Mouse (Mus musculus) lung, adult 18-20 months (tissue): ENCODE measurements around the gene Xpo5.

Experiments
- DNase-seq, 2 experiments: peaks; one replicate each; pipeline ENCODE4 v3.0.0; 2022; ENCODE audit warnings: mixed read lengths in 2 of 2

Xpo5 gene

DNA sequence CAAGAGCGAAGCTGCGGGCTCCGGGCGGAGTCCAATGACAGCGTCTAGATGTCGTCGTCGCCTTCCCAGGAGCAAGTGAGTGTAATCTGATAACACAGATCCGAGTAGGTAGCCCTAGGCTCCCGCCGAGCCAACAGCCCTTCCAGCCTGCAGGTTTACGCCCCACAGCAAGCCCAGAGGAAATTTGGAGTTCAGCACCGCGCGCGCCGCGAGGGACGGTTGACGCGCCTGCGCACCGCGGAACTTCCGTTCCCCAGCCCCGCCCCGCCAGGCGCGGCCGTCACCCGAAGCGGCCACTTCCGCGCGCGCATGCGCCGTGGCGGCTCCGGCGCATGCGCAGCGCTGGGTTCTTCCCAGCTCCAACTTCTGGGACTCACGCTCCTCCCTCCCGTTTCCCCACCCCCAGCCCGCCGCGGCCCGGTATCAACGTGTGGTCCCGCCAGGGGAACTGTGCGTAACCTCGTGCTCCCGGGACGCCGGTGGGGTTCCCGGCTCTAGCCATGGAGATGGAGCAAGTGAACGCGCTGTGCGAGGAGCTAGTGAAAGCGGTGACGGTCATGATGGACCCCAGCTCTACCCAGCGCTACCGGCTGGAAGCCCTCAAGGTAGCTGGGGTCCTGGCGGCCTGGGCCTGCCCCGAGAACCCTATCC is at the start of gene Xpo5, which contains the start of gene Polh:
Gene Xpo5 (plus strand): TSS at position 362 of the 651 bp plus-strand sequence.
Gene Polh (minus strand): TSS at position 225 of the 651 bp plus-strand sequence.
- peak; percentile 92 to 94 for DNase-seq

GRCm38 (mm10) chr17:46152847-46153782 is 49.5 kb upstream of the Xpo5 start, which contains the start of gene Mad2l1bp:
TSS of gene Mad2l1bp (minus strand) at chr17:46153553.
- peak; percentile 93 to 95 for DNase-seq

DNA sequence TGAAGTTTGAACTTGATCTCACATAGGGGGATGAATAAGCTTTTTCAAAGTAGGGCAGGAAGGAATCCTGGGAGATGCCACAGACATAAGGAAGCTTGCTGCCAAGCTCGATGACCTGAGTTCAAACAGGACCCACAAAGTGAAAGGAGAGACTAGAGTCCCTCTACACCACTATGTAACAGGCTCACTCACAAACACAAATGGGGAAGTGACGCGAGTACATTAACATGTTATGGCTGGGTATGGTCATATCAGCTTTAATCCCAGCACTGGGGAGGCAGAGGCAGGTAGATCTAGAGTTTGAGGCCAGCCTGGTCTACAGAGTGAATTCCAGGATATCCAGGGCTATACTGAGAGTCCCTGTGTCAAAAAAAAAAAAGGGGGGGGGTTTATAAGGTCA is 48.2 kb upstream of the Xpo5 start:
- DNase-seq, result no peak

DNA sequence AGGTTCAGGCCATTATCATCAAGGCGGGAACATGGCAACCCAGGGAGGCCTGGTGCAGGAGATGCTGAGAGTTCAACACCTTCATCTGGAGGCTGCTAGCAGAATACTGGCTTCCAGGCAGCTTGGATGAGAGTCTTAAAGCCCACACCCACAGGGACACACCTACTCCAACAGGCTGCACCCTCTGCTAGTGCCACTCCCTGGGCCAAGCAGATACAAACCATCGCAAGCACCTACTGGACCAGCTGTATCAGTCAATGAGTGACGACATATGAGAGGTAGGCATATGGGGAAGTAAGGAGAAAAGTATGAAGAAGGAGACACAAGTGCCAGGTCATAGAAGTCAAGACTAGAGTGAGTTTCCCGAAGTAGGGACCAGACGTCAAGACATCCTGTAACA is 45.9 kb upstream of the Xpo5 start:
- no peak for DNase-seq

- DNase-seq, result no peak
Observed at GRCm38 (mm10) chr17:46157131-46157530, 45.5 kb upstream of the Xpo5 start.

DNA sequence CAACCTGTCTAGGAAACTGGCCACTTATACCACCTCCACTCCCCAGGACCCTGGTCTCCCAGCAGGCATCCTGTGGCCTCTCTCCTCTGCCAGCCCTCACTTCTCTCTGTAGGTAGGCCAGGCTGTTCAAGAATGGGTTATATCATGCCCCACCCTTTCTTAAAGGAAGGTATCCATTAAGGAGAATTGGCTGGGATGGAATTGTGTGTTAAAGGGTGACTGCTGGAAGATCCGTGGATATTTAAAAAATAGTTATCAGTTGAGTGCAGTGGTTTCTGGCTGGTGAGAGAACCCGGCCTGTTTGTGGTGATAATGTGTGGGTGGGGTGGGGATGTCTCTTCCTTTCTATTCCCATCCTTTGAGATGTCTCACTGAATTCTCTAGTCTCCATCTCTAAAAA is 43.3 kb upstream of the Xpo5 start:
- DNase-seq, result no peak

DNA sequence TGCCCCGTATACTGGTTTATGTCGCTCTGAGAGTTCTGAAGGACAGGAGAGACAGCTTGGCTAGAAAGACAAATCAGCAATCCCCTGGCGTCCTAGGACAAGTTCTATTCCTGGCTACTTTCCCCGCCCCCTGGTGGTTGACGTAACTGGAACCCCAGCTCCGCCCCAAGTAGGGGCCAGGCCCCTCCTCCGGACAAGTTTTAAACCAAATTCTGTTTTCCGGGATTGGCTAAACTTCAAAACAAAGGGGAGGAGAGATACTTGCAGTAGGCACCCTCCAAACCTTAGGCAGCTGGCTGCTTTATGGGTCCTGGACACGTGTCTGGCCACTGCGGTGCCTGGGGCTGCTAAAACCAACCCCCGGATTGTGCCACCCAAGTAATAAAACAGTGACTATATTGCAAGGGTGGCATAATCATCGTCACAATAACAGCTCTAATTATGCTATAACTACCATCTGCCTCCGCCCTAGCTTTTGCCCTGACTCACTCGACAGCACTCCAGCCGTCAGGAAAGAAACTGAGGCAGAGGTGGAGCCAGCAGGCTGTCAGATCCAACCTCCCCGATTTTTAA is 42.4 kb upstream of the Xpo5 start:
- DNase-seq, result peak; percentile 95 to 96

DNA sequence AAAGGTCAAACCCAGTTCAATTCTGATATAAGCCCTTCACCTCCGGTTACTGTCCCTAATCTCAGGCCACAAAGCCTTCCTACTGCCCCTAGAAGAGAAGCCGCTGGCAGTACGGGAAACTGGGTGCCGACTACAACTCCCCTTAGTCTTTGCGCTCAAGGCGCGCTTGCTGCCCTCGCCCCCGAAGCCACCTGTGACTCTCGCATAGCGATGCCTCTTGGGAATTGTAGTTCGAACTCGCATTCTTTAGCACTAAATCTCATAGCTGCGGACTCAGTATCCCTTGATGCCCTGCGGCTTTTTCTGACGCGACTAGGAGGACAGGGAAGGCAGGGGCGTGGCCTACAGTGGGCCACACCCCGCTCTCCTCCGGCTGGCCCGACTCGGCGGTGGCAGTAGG is 41.9 kb upstream of the Xpo5 start, which contains the start of gene Gtpbp2:
Gene Gtpbp2 (plus strand): TSS at position 347 of the 400 bp plus-strand sequence.
- peak; percentile 98 to 99 for DNase-seq

- peak in 1 of 2 experiments; percentile 49 for DNase-seq
Observed at GRCm38 (mm10) chr17:46161179-46161578, 41.4 kb upstream of the Xpo5 start.

DNA sequence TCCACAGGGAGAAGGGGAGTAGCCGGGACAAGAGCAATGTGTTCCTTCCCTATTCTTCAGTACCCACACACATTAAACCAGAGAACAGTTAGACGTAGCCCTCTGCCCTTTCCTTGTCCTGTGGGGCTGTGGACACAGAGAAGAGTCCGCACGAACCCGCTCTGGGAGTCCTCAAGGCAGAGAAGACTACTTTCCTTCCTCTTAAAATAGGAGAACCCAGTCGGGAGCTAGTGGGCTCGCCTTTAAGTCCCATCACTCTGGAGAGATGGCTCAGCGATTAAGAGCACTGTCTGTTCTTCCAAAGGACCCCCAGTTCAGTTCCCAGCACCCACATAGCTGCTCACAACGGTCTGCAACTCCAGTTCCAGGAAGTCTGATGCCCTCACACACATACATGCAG is 40.9 kb upstream of the Xpo5 start:
- no peak for DNase-seq

- DNase-seq, result no peak
Observed at GRCm38 (mm10) chr17:46162551-46162950, 40.0 kb upstream of the Xpo5 start.

- peak; percentile 67 to 81 for DNase-seq
Observed at GRCm38 (mm10) chr17:46162951-46163421, 39.6 kb upstream of the Xpo5 start.

DNA sequence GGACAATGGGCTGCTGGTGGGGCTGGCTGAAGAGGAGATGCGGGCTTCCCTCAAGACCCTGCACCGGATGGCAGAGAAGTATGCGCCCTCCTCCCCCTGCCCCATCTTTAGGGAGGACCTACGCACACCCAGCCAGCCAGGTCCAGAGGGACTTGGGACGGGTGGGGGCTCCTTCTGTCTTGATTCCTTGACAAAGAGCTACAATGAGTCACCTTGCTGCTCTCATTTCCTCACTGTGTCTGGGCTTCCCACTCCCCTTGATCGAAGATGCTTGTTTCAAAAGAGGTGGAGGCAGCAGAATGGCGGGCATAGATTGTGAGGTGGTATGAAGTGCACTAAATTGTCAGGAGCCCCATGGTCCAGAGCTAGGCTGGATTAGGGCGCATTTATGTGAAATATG is 38.3 kb upstream of the Xpo5 start:
- no peak for DNase-seq

DNA sequence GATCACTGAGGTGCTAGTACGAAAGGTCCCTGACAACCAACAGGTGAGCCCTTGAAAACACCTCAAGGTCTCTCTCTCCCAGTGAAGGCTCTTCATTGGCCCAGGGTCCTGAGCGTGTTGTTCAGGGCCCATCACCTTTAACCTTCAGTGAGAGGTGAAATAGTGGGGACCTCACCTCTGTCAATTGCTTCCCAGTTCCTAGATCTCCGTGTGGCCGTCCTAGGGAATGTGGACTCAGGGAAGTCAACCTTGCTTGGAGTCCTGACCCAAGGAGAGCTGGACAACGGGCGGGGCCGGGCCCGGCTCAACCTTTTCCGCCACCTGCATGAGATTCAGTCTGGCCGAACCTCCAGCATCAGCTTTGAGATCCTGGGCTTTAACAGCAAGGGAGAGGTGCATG is 37.8 kb upstream of the Xpo5 start:
- DNase-seq, result no peak

GRCm38 (mm10) chr17:46165460-46165859 is 37.1 kb upstream of the Xpo5 start:
- no peak for DNase-seq

DNA sequence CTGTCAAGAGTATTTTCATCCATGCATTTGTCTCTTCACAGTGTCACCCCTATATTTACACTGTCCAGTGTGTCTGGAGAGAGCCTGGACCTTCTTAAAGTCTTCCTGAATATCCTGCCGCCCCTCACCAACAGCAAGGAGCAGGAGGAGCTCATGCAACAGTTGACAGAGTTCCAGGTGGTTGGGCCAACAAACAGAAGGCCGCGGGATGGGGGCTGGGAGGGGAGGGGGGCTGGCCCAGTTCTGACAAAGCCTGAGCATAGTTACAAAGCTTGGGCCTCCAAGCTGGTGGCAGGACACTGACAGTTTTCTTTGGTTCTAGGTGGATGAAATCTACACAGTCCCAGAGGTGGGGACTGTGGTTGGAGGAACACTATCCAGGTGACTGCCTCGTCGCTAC is 36.3 kb upstream of the Xpo5 start:
- no peak for DNase-seq

DNA sequence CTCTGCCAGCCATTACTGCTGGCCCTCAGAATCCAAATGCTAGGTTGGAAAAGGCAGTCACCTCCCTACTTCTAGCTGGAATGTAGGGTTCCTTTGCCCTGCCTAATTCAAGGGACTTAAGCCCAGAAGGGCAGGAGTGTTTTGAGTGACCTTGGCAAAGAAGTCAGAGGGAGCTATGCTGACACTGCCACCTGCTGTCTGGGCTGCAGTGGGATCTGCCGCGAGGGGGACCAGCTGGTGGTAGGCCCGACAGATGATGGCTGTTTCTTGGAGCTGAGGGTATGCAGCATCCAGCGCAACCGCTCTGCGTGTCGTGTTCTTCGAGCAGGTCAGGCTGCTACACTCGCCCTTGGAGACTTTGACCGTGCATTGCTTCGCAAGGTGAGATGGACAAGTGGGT is 35.6 kb upstream of the Xpo5 start:
- no peak for DNase-seq

- no peak for DNase-seq
Observed at GRCm38 (mm10) chr17:46168318-46168717, 34.3 kb upstream of the Xpo5 start.

DNA sequence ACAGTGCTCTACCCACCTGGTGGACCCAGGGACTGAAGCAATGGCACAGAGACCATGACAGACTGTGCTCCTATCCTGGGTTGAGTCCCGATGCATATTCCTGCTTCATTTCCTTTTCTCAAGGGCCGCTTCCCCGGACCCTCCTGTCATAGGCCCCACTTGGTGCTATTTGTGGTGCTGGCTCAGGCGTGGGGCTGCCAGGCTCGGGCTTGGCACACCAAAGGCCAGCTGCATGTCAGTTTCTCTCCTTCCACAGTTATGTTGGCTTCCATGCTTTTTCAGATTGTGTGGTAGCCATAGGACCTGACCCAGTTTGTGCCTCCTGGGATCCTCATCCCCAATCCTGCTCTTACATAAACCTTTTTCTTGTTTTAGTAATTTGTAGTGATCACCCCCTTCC is 33.8 kb upstream of the Xpo5 start:
- no peak for DNase-seq

DNA sequence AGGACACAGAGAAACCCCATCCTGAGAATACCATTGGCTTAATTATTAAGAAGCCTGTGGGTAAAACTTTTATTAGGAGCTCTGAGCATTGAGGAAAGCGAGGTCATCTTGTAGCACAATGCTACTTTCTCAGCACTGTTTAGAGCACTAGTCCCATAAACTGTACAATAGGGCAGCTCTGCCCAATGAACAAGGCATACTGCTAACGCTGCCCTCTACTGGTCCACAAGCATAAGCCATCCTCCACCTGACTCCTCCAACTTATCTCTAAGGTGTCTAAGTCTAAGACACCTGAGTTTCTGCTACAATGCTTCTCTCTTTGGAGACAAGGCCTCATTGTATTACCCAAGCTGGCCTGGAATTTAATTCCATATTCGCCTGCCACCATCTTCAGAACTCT is 32.0 kb upstream of the Xpo5 start:
- peak in 1 of 2 experiments; percentile 31 for DNase-seq

DNA sequence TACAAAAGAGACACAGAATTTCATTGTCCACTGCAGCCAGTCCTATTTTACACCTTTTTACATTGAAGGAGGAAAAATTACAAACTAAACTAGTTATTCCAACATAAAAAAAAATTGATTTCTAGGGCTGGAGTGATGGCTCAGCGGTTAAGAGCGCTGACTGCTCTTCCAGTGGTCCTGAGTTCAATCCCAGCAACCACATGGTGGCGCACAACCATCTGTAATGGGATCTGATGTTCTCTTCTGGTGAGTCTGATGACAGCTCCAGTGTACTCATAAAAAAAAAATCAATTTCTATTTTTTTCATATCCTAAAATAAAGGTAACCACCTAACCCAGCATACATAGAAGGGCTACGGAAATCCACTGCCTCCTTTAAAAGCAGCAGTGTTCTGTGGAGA is 20.3 kb upstream of the Xpo5 start:
- DNase-seq, result no peak

DNA sequence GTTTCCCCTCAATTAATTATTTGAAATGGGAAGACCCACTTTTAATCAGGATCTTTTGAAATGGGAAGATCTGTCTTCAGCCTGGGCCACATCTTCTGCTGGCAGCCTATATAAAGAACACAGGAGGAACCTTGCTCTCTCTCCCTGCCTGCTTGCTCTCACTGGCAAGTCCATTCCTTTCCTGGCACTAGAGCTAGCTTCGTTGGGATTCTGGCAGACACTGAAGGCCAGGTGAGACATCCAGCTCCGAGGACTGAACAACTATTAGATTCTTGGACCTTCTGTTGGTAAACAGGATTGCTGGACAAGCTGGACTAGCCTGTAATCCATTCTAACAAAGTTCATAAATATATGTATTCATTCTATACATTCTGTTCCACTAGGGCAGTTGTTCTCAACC is 13.8 kb upstream of the Xpo5 start:
- no peak for DNase-seq

DNA sequence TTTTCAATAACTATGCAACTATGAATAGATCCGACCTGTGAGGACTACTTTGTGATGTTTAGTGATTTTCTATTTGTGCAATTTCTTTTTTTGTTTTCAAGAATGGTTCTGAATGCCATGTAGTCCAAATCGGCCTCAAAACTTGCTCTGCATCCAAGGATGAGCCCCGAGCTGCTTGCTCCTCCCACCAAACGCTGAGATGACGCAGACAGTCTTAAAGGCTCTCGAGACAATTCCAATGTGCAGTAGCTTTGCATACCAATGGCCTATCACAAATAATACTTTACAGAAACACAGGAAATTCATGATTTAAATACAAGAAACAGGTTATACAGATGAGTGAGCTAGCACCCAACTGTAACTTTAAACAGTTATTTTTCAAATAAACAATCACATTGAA is 1.4 kb upstream of the Xpo5 start:
- DNase-seq, result no peak
